Mouse (Mus musculus): ENCODE results near the gene Sparcl1.
A peak's percentile ranks its signal among the peaks of the same experiment; 100 is the strongest.

Sparcl1 gene

DNA sequence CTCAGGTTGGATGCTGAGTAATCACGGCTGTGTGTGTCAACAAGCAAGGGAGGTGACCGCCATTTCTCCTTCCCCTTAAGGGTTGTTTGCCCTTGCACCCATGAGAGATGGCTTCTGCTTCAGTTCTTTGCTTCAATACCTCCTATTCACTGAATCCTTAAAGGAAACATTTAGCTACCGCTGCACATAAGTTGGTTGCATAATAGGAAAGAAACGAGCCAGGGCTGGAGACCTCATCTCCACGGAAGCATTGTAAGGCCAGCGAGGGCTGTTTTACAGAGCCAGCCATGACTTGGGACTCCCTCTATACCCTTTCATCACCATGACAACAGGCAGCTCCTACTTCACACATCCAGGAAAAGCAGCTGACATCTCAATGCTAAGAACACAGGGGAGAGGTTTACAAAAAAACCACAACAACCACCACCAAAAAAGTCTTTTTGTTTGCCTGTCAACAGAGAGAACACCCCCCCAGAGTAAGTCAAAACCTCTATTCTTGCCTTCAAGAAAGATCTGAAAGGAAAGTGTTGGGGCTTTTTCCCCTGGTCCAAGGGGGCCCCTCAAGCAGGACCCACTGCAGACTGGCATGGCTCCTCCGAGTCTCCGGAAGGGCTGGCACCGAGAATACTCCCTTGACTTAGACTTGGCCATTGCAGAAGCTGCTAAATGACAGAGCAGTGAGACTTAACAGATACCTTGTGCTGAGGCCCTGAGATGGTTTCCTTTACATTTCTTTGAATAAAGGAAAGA lies 3.2 kb downstream of the Sparcl1 start:
- DNase-seq: no peak

- no peak for DNase-seq
Observed at GRCm38 (mm10) chr5:104109516-104109915, 4.0 kb downstream of the Sparcl1 start.

DNA sequence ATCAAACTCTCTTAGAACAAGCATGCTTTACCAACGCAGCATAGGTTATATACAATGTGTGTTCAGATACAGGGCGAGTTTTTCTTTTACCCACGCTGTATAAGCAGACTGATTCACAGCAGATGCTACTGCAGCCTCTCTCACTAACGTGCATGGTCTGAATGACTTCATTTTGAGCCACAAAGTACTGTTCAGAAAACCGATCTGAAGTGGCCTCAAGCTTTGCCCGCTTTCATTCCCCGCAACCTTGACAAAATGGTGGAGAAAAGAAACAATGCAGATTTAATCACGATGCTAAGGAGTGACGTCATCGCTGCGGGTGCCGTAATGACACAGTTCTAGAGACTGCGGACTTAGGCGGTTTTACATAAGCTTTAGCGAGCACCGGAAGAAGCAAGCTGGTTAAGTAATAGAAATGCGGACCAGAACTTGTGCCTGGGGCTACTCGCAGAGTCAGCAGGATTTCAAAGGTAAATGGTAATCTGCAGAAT lies 4.6 kb downstream of the Sparcl1 start:
- no peak for DNase-seq

GRCm38 (mm10) chr5:104108127-104108875 lies 5.2 kb downstream of the Sparcl1 start:
- DNase-seq: no peak

GRCm38 (mm10) chr5:104104111-104104510 lies 9.4 kb downstream of the Sparcl1 start:
- no peak for DNase-seq

DNA sequence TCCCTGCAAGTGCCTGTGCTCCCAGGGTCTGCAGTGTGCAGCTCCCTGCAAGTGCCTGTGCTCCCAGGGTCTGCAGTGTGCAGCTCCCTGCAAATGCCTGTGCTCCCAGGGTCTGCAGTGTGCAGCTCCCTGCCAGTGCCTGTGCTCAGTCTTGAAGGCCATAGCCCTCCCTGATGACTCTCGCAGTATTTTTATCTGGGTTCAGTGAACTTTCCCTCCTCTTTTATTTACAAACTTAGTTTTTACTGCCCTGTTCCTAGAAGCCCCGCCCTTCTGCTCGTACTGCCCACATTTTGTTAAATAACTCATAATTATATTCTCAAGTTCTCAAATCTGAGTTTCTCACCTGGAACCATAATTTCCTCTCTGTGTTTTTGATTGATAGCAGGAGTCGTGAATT lies 10.4 kb downstream of the Sparcl1 start:
- no peak for DNase-seq

DNA sequence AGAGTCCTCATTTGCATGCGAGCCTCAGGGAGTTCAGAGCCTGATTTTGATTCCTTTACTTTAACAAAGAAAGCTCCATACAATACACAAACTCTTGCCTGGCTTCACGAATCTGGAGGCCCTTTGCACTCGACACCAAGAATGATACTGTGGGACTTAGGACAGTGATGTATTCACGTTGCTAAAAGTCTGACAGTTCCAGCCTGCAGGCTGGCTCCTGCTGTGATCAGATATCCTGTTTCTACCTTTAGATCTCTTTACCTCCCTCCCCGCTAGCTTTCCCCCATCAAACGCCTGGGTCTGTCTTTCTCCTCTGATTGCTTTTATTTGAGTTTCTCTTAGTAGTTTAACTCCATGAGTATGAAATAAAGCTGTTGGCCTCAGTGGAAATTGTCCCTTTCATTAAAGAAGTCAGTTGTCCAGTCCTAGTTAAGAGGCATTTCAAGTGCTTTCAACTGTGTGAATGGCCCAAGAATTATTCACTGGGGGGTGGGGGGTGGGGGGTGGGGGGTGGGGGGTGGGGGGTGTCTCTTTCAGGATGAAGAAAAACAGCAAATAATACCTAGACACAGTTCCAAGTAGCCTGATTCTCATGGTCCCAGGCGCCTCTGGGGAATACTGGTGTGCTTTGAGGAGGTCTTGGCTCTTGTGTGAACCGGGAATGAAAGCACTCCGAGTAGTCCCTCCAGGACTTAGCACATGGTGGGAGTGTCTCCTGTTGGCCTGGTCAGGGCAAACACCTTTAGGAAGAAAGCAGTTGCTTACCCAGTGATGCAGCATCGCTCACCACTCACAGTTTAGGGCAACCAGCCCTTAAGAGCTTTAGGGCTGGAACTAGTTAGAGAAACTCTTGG lies 11.6 kb downstream of the Sparcl1 start:
- DNase-seq: no peak

GRCm38 (mm10) chr5:104096078-104096938 lies 17.2 kb downstream of the Sparcl1 start:
- peak in 1 of 2 experiments; percentile 45 for DNase-seq

DNA sequence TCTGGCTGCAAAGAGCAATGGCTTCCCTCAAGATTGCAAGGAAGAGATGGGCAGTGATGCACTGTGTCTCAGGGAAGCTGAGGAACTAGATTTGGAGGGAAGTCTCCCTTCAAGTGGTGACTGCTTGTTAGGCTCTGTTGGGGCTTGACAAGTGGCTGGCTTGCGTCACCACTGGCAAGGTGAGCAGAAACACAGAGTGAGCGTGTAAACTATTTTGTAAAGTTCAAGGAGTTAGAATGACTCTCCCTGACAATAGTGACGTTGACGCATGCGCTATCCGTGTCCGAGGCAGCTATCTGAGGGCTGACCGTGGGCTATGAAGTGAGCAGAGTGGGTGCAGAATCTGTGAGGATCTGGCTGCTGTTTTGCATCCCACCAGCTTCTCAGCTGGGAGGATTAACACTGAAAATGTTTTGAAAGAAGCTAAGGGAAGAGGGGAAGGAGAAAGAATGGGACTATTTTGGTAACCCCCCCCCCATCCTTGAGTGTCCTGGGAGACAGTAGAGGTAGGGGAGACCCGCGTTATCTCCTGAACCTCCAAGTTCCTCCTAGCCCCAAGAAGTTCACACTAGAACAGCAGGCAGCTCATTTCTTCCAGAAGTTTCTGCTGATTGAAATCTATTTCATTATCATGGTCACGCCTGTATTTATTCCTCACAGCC lies 18.0 kb downstream of the Sparcl1 start:
- DNase-seq: no peak

DNA sequence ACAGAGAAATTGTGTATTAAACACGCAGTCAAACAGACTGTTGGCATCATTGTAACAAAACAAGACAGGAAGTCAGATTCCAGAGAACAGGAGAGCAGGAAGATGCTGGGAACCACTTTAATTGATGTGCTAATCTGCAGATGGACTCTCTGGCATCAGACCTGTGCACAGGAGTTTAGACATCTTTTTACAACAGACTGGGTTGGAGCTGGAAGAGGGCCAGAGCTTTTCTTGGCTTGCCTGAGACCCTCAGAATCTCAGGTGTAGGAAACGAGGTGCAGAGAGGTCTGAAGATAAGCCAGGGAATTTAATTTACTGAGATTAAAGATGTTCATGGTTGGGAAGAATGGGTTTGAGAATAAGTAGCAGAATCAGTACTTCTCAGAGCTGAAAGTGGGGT lies 23.8 kb downstream of the Sparcl1 start:
- DNase-seq: no peak

GRCm38 (mm10) chr5:104085366-104085765 lies 28.2 kb downstream of the Sparcl1 start:
- DNase-seq: no peak

GRCm38 (mm10) chr5:104080736-104081135 lies 32.8 kb downstream of the Sparcl1 start:
- no peak for DNase-seq

DNA sequence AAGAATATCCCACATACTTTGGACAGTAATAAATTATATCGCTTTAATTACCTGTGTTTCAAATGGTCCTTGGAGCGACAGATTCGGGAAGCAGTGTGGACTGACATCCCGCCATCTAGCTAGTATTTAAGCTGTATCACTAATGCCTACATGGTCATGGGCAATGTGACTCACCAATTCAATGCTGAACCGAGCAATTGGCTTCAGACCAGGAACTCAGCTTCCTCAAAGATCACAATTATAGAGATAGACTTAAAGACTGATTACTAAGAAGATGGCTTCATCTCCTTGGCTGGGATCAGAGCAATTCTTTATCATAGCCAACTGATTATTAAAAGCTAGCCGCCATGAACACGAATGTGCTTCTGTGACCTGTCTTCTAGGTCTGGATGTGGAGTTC lies 36.0 kb downstream of the Sparcl1 start, which contains the start of gene Gm17660:
Gene Gm17660, minus strand, starts transcription at position 101 of the 400 bp plus-strand sequence.
- no peak for DNase-seq

- DNase-seq: no peak
Observed at GRCm38 (mm10) chr5:104076361-104076760, 37.2 kb downstream of the Sparcl1 start.

DNA sequence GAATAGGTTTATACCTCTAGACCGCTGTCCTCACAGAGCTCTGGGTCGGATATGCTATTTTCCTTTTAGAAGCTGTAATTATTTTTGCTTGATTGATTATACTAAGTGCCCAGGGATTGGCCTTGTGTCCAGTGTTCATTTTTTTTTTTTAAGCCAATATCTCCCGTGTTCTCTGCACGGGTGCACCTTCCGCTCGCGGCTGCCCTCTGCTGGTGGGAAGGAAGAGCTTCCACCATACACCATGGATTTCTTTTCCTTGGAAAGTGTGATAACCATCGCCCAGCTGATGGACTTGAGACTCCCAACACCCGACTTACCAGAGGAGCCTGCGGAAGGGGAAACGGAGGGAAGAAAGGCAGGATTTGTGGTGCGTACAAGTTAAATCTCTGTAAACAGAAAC lies 39.1 kb downstream of the Sparcl1 start:
- peak; percentile 48 to 58 for DNase-seq

DNA sequence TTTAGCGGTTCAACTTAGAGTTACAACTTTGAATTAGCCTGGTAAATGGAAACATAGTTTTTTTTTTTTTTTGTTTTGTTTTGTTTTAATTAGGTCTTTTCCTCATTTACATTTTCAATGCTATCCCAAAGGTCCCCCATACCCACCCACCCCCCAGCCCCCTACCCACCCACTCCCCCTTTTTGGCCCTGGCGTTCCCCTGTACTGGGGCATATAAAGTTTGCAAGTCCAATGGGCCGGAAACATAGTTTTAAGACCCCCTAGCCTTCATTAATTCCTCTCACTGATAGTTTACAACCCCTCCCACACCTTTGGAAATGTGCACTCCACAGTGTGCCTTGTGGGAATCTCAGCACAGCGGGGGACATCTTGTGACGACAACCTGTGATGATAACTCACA lies 39.9 kb downstream of the Sparcl1 start:
- DNase-seq: no peak

DNA sequence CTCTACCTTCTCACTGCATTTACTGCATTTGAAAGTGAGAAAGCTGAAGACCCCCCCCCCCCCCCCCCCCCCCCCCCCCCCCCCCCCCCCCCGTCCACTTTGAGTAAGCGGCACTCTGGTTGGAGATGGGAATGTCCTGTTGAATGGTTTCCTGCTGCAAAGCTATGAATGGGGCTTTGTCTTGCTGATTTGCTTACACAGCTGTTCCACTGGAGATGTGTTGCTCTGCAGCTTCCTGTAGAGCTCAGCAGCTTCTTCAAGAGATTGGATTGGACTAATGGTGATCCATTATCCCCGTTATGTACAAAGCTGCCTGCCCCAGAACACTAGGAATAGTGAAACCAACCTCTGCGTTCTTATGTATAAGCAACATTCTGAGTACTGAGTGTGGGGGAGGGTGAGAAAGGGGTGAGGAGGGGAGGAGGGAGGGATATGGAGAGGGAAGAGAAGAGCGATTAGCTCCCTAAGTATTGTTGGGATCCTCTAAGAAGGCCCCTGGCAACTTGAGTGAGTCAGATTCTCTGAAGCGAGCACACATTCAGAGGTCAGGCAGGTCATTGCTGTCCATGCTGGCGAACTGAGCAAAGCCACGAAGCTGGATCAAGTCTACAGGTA lies 41.2 kb downstream of the Sparcl1 start:
- DNase-seq: no peak

DNA sequence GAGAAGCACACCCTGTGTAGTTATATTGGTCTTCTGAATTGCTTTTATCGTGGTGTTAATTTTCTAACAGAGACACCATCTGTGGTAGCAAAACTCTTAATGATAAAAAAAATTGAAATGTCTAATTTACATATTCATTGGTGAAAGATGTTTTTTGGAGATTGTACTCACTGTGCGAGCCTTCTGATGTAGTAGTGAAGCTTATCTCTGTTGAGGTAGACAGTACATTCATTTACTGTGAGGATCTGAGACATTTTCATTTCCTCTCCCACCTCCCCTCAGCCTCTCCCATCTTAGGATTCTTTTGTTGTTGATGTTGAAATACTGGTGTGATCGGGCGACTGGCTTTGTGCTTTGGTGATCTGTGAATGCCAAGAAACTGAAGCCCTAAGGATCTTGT lies 42.5 kb downstream of the Sparcl1 start:
- DNase-seq: no peak

DNA sequence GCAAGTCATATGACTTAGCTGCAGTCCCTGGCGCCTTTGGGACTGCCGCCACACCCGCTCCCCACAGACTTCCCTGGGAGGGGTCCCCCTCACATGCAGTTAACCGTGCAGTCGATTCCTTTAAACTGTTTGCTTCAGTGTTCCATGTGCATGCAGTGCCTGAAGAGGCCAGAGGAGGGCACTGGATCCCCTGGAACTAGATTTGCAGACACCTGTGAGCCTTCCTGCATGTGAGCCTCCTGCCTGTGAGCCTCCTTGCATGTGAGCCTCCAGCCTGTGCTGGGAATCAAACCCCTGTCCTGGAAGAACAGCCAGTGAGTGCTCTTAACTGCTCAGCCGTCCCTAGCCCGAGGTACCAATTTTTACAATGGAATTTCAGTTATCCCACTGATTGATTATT lies 44.8 kb downstream of the Sparcl1 start:
- no peak for DNase-seq

DNA sequence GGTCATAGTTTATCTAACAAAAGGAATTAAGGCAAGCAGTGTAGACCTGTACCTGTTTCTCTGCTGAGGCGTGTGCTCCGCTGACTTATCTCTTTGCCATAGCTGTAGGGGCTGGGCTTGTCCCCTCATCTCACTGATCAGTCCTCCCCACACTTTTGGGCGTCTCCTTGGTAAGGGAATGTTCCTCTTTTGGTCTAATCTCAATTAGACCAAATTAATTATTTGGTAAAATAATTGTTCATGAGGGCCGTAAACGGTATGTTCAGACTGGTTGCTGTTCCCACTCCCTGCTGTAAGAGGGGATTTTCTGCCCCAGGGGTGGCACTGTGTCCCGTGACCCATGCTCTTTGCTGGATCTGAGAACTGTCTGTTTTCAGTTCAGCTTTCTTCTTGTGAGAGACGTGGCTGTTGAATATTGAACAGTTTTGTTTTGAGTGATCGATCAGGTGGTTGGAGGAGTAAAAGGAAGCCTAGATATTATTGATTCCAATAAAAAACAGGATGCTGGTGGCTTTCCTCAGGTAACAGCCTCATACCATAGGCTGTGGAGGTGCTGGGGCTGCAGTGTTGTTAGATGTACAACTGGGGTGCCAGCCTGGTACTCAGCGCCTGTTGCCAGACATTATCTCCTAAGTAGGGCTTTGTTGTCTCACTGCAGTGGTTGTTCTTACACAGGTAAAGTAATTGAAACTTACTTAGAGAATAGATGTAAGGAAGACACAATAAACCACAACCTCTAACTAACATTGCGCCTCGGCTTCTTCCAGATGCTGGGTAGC lies 50.6 kb downstream of the Sparcl1 start:
- no peak for DNase-seq
